Comparison of ENCODE assay signal across 8 mouse cellular contexts in the genomic region with DNA sequence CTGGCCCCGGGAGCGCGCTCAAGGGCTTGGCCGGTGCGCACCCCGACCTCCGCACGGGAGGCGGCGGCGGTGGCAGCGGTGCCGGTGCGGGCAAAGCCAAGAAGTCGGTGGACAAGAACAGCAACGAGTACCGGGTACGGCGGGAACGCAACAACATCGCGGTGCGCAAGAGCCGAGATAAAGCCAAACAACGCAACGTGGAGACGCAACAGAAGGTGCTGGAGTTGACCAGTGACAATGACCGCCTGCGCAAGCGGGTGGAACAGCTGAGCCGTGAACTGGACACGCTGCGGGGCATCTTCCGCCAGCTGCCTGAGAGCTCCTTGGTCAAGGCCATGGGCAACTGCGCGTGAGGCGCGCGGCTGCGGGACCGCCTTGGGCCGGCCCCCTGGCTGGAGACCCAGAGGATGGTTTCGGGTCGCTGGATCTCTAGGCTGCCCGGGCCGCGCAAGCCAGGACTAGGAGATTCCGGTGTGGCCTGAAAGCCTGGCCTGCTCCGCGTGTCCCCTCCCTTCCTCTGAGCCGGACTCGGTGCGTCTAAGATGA. TPM values are rescaled to one million over a fixed set of nuclear protein-coding genes. Genes with fewer than 3 reads are reported as not detected.
DNase-seq lines count a peak whose midpoint lies in the region; ATAC-seq and TF ChIP-seq lines count a peak whose summit lies in the region.

No protein-coding gene starts in this region.

- H3K27me3 ChIP-seq in hindbrain, postnatal 0 days (ENCODE audit: insufficient read depth, low read length), result peaks cover 23% of the 10 kb centered on the region
- H3K27me3 ChIP-seq in liver, embryonic 13.5 days, result peaks cover 79% of the 10 kb centered on the region
- H3K27me3 ChIP-seq in stomach, embryonic 14.5 days (ENCODE audit: control insufficient read depth, insufficient read depth, low read length), result peaks cover 24% of the 10 kb centered on the region

- H3K4me3 ChIP-seq in hindbrain, postnatal 0 days (ENCODE audit: low read length), result peak overlapping the region; percentile 53
- H3K4me3 ChIP-seq in liver, embryonic 13.5 days (replicated peaks), result peak overlapping the region; percentile 63
- H3K4me3 ChIP-seq in stomach, embryonic 14.5 days (ENCODE audit: low read depth, low read length), result peak overlapping the region; percentile 56

- 0 out of 2 replicates have a peak, but pooled peaks cover 16% of the 10 kb centered on the region for H3K4me1 ChIP-seq in hindbrain, postnatal 0 days (ENCODE audit: insufficient read depth, low read length)
- peaks cover 46% of the 10 kb centered on the region for H3K4me1 ChIP-seq in liver, embryonic 13.5 days (replicated peaks)
- peaks cover 8% of the 10 kb centered on the region; the same call in 1 of the 2 replicates for H3K4me1 ChIP-seq in stomach, embryonic 14.5 days (ENCODE audit: control insufficient read depth, insufficient read depth, low read length)

- H3K9me3 ChIP-seq in hindbrain, postnatal 0 days (ENCODE audit: low read length), result no peaks in the 10 kb centered on the region
- H3K9me3 ChIP-seq in liver, embryonic 13.5 days (replicated peaks), result no peaks in the 10 kb centered on the region
- H3K9me3 ChIP-seq in stomach, embryonic 14.5 days (ENCODE audit: control insufficient read depth, low read depth, low read length), result no peaks in the 10 kb centered on the region

- intact Hi-C loops in left cerebral cortex, postnatal 36 days (cut with DNase I), result no loop called here
- intact Hi-C loops in left cerebral cortex, postnatal 14 days (cut with DNase I), result no loop called here

- H3K9ac ChIP-seq in hindbrain, postnatal 0 days (replicated peaks; ENCODE audit: low read length), result peak overlapping the region; percentile 45; the same call in 1 of the 2 replicates
- peak overlapping the region; percentile 71 for H3K9ac ChIP-seq in liver, embryonic 13.5 days
- H3K9ac ChIP-seq in stomach, embryonic 14.5 days (replicated peaks; ENCODE audit: low read depth, low read length), result peak overlapping the region; percentile 57

- peak; percentile 33 to 38 for DNase-seq in left cerebral cortex, postnatal 36 days (ENCODE audit: low spot score in 2 of 2)
- DNase-seq in left cerebral cortex, postnatal 14 days (ENCODE audit: low spot score in 2 of 2), result no peak
- DNase-seq in cerebellum, adult 18-20 months, result peak; percentile 47 to 63
- peak; percentile 28 for DNase-seq in gastrocnemius, adult 18-20 months (ENCODE audit: low spot score)
- DNase-seq in hindbrain, postnatal 0 days (ENCODE audit: low spot score), result peak; percentile 40
- DNase-seq in liver, embryonic 13.5 days, result no peak
- DNase-seq in spleen, postnatal 14 days (ENCODE audit: low spot score in 2 of 2), result no peak

- 1% methylated on average over 53 of the region's 53 CpGs for WGBS in hindbrain, postnatal 0 days
- under 1% methylated on average over 53 of the region's 53 CpGs for WGBS in liver, embryonic 13.5 days (ENCODE audit: insufficient replicate concordance)
- under 1% methylated on average over 53 of the region's 53 CpGs for WGBS in stomach, embryonic 14.5 days

- no peak for ATAC-seq in hindbrain, postnatal 0 days
- ATAC-seq in liver, embryonic 13.5 days (ENCODE audit: low read depth), result no peak
- ATAC-seq in stomach, embryonic 14.5 days (ENCODE audit: insufficient number of reproducible peaks, insufficient read depth, low FRiP score, low read depth), result no peak

- H3K36me3 ChIP-seq in hindbrain, postnatal 0 days (ENCODE audit: insufficient read depth, low read length), result no peaks in the 10 kb centered on the region
- H3K36me3 ChIP-seq in liver, embryonic 13.5 days, result no peaks in the 10 kb centered on the region
- no peaks in the 10 kb centered on the region for H3K36me3 ChIP-seq in stomach, embryonic 14.5 days (ENCODE audit: control insufficient read depth, insufficient read depth, low read length)

- H3K27ac ChIP-seq in hindbrain, postnatal 0 days, result no peak overlapping the region
- H3K27ac ChIP-seq in liver, embryonic 13.5 days, result peak overlapping the region; percentile 61
- no peak overlapping the region for H3K27ac ChIP-seq in stomach, embryonic 14.5 days (ENCODE audit: low read length)

- no peak for TF ChIP-seq CTCF in hindbrain, postnatal 0 days (IDR thresholded peaks at IDR 0.05; ENCODE audit: low read depth)

- H3K4me2 ChIP-seq in hindbrain, postnatal 0 days (ENCODE audit: low read depth, low read length), result peak overlapping the region; percentile 98
- H3K4me2 ChIP-seq in liver, embryonic 13.5 days, result peak overlapping the region; percentile 68
- peak overlapping the region; percentile 94 for H3K4me2 ChIP-seq in stomach, embryonic 14.5 days (replicated peaks; ENCODE audit: low read depth, low read length)

RNA-seq across cellular contexts. Expression of a gene that starts 1.1 kb away (rescaled TPM):
- total RNA-seq in left cerebral cortex, postnatal 36 days (2021), result 10 to 100 TPM in 1 of 2 experiments, 1 to 10 TPM in 1; 9.3 to 11.0 TPM
- 1 to 10 TPM; 6.2 to 7.3 TPM for total RNA-seq in left cerebral cortex, postnatal 14 days (2021)
- 1 to 10 TPM; 3.6 to 6.7 TPM for total RNA-seq in gastrocnemius, adult 18-20 months (2021)
- total RNA-seq in hindbrain, postnatal 0 days (2014; rRNA removed), result 8.3 and 9.8 TPM in 2 replicates
- 1.1 TPM in 2 replicates for polyA plus RNA-seq in hindbrain, postnatal 0 days (2015; fragmentation: Nextera tagmentation; extraction: Ambion mirVana)
- polyA plus RNA-seq in liver, embryonic 13.5 days (2015; fragmentation: Nextera tagmentation; extraction: Ambion mirVana), result 4.3 and 5.3 TPM in 2 replicates
- 3.7 and 4.0 TPM in 2 replicates for polyA plus RNA-seq in stomach, embryonic 14.5 days (2014; fragmentation: Nextera tagmentation; extraction: Ambion mirVana)

Comparison
In these comparisons a context has a peak if more than half of its experiments do, and no peak if none do; other contexts are left out.
1. DNase-seq: peak in left cerebral cortex, postnatal 36 days (2 of 2), cerebellum, adult 18-20 months (2 of 2), gastrocnemius, adult 18-20 months (single experiment) and hindbrain, postnatal 0 days (single experiment); none in left cerebral cortex, postnatal 14 days (0 of 2), liver, embryonic 13.5 days (single experiment) and spleen, postnatal 14 days (0 of 2).
2. Peak in every context shown above with its lines, with median percentiles within 50 percentile points of each other: H3K4me2 ChIP-seq, H3K4me3 ChIP-seq and H3K9ac ChIP-seq.